Mouse (Mus musculus) spleen, postnatal 0 days (tissue): Measurements from ENCODE around the gene Dhx37. TPM values are rescaled to one million over a fixed set of nuclear protein-coding genes. Genes with fewer than 3 reads are reported as not detected.

Experiments
- polyA plus RNA-seq: library from polyadenylated mRNA; unstranded; fragments of >200 nt; fragmentation: Nextera tagmentation; extraction: Ambion mirVana; gene quantifications from 2 replicates; pipeline ENCODE4 v1.2.1, GENCODE M21; 2015

Dhx37 gene
- polyA plus RNA-seq: 5.3 and 7.9 TPM in 2 replicates

GRCm38 (mm10) chr5:125433793-125434337, at the start of gene Dhx37:
Dhx37 (minus strand) TSS chr5:125434121.

GRCm38 (mm10) chr5:125475601-125476285, 41.8 kb upstream of the Dhx37 start, which contains the start of gene Aacs:
Aacs (plus strand) TSS chr5:125475814.

GRCm38 (mm10) chr5:125441234-125442114, 7.6 kb upstream of the Dhx37 start, which contains the start of gene Bri3bp:
Bri3bp (plus strand) TSS chr5:125441568.

GRCm38 (mm10) chr5:125389579-125390441, 44.1 kb downstream of the Dhx37 start, which contains the start of gene Ubc:
Ubc (minus strand) TSS chr5:125390202.

GRCm38 (mm10) chr5:125389131-125389578, 44.8 kb downstream of the Dhx37 start, which contains the start of gene Gm10382:
Gm10382 (plus strand) TSS chr5:125389322.

Other genes with a start within 250 kb of the Dhx37 start
- 52.7 and 56.7 TPM in 2 replicates for gene Scarb1, start 93.0 kb downstream of the Dhx37 start, polyA plus RNA-seq
- 0.42 and 0.52 TPM in 2 replicates for gene Gm10382, start 44.8 kb downstream of the Dhx37 start, polyA plus RNA-seq
- 427 and 428 TPM in 2 replicates for gene Ubc, start 43.9 kb downstream of the Dhx37 start, polyA plus RNA-seq
- 43.0 TPM in 2 replicates for gene Bri3bp, start 7.4 kb upstream of the Dhx37 start, polyA plus RNA-seq
- 7.7 and 11.4 TPM in 2 replicates for gene Aacs, start 41.7 kb upstream of the Dhx37 start, polyA plus RNA-seq
- 0.04 TPM in 1 of 2 replicates, not detected in the other for gene Tmem132b, start 97.7 kb upstream of the Dhx37 start, polyA plus RNA-seq